Mouse (Mus musculus) ZHBTc4 (cell line): Measurements from ENCODE around the gene Zfp39.
"Not testable (repeated sequence)": the region's sequence is repeated elsewhere in the genome, so short reads cannot be mapped to it uniquely, and the experiment has no call there.

Source experiments
- DNase-seq: peaks from one replicate; pipeline ENCODE4 v3.0.0-alpha.2; 2011; ENCODE audit warnings: low read depth, low spot score

Gene Zfp39

DNA sequence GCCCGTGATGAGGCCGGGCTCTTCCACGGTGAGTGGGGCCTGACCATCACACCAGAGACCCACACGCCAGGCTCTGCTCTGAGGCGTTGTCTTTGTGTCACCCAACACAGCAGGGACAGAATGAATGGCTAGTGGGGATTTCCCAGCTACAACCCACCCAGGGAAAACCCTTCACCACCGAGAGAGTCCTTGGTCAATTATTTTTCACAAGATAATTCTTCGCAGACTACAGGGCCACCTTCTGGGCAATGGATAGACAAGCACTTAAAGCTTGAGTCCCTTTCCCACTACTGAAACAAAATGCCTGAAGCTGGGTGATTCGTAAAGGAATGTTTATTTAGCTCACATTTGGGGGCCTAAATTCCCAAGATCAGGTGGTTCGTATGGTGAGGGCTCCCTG lies 18.4 kb upstream of the Zfp39 start:
- no peak for DNase-seq

- no peak for DNase-seq
Observed at GRCm38 (mm10) chr11:58918759-58919158, 14.7 kb upstream of the Zfp39 start.

GRCm38 (mm10) chr11:58917745-58918366 lies 13.8 kb upstream of the Zfp39 start, which contains the start of gene Btnl10:
Btnl10 (plus strand) TSS chr11:58917908.
- DNase-seq = no peak

GRCm38 (mm10) chr11:58916879-58917744 lies 13.1 kb upstream of the Zfp39 start:
- peak; percentile 89 for DNase-seq

DNA sequence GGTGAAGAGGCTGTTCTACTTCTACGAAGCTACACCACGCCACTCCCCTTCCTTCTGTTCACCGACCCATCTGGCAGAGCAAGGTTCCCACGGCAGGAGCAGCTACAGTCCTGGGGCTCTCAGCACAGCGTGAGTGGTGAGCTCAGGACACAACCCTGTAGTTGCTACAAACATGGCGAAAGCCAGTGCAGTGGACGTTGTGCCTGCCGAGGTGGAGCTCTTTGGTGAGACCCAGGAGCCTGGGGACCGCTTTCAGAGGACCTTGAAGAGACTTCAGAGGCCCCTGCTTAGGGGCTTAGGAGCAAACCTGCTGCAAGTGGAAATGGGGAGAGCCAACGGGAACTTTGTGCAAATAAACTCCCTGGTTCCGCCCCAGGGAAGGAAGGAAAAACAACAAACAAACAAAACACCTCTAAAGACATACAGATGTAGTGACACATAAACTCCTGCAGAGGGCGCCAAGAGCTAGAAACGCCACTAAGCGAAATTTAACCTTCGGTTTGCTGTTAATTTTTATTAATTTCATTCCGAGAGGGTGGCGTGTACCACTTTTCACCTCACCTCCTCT lies 10.5 kb upstream of the Zfp39 start:
- DNase-seq = peak; percentile 54

DNA sequence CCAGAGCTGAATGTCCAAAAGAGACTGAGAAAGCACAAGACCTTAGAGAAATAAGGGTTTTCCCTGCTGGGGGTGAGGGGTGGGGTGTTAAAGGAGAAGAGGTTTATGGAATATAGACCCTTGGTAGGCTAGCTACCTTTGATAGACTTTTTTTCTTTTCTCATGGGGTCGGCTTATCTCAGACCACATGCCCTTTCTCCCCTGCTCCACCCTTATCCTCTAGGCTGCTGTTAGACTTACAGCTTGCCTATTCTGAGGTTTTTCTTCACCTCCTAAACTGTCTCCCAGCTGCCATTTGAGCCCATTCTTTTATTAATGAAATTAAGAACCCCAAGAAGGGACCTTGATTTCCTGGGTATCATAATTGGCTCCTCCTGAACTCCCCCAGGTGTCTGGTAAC lies 9.8 kb upstream of the Zfp39 start:
- DNase-seq = no peak

- DNase-seq = peak; percentile 85
Observed at GRCm38 (mm10) chr11:58904838-58905237, 813 bp upstream of the Zfp39 start.

- DNase-seq = no peak
Observed at GRCm38 (mm10) chr11:58904410-58904718, 339 bp upstream of the Zfp39 start.

GRCm38 (mm10) chr11:58901080-58901479 lies 2.9 kb downstream of the Zfp39 start:
- no peak for DNase-seq

- DNase-seq = no peak
Observed at GRCm38 (mm10) chr11:58897485-58897884, 6.5 kb downstream of the Zfp39 start.

DNA sequence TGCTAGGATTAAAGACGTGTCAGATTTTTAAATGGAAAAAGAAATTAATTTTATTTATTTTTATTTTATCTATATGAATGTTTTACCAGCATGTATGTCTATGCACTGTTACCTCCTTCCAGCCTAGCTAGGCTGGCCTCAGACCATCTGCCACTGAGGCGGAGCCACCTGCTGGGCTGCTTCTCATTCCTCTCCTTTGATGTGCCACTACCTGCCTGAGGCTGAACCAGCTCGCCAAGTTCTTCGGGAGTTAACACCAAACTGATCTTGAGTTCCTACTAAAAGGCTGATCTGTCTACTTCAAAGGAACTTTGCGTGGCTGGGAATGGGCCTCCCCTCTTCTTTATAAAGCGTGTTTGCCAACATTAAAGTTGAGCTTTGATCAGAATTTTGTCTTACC lies 9.6 kb downstream of the Zfp39 start:
- peak; percentile 66 for DNase-seq

GRCm38 (mm10) chr11:58890511-58890910 lies 13.5 kb downstream of the Zfp39 start:
- no peak for DNase-seq

DNA sequence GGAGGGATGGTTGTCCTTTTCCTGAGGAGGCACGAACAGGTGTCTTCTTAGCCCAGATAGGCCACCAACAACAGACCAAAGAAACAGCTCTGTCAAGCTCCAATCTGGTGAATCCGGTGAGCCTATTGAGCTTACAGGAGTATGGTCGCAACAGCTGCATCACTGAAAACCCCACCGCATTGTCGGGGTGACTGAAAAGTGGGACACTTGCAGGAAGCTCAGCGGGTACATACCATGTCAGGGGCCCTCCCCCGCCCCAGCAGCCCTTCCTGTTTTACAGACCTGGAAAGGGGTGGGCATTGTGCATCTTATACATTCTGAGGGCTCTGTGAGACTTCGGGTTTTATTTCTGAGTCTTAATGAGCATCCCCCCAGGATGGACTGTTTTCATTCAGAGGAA lies 20.3 kb downstream of the Zfp39 start:
- no peak for DNase-seq

DNA sequence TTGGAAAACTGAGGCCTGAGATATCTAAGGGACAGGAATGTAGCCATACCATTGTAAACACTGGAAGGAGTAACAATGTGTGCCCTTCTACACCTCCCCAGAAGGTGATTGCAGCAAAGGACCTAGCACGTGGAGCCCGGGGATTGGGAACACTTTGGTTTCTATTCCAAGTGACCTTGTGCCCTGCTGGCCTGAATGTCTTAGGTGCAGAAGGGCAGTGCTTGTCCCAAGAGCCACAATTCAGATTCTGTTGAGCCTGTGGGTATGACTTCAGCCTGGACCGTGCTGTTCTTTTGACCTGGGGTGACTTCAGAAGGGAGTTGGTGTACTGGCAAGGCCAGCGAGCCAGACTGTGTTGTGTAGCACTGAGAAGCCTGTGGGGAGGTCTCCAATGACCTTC lies 33.1 kb downstream of the Zfp39 start:
- DNase-seq = no peak

GRCm38 (mm10) chr11:58867954-58868330 lies 36.1 kb downstream of the Zfp39 start:
- no peak for DNase-seq

DNA sequence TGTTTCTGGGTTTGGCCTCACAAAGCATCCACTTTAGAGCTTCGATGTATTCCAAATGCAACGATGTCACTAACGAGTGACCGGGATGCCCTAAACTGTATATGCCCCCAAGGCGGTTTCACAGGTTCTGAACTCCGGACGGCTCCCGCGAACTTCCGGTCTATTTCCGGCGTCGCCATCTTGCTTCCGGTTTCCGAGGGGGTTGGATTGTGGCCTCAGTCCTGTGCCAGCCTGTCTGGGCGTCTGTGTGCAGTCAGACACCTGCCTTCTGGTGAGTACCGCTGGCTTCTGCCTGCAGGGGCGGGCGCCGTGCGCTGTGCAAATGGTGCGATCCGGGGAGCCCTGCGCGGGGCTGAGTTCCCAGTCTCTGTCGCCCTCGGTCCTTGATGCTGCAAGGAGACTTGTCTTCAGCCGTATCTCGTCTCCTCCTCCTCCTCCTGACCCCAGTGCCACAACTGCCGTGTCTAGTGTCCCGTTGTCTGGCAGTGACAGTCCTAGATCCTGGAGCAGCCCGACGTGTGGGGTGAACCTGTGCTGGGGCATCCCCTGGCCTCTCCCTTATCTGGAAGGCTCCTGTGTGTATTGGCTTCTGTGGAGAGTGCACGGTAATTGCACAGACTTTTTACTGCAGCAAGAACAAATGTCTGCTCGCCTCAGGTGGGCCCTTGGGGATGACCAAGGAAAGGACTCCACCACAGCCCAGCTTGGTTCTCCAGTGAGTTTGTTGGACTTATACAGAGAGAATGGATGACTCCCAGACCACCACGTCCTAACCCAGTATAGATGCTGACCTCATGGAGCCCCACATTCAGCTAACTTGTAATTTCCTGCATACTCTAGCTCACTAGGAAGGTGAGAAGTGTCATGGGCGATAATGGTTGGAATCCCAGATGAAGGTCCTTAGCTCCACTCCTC lies 36.7 kb downstream of the Zfp39 start, which contains the start of gene 2810021J22Rik:
Gene 2810021J22Rik (plus strand): TSS at position 178 of the 915 bp plus-strand sequence.
- peak; percentile 93 for DNase-seq

DNA sequence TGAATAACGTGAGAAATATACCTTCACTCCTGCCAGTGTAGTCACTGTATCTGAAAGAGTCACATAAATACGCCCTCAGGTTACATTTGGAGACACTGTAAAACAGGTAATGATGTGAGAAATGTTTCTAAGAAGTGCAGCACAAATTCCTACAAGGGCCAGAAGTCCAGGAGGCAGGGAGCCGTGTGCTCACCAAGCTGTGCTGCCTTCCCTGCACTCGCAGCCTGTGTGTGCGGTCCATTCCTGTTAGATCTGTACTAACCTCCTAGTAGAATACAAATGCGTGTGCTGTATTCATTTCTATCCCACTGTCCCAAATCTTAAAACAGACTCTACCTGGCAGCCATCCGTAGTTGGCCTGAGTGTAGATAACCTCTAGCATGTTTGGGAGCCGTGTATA lies 43.3 kb downstream of the Zfp39 start:
- DNase-seq = no peak

DNA sequence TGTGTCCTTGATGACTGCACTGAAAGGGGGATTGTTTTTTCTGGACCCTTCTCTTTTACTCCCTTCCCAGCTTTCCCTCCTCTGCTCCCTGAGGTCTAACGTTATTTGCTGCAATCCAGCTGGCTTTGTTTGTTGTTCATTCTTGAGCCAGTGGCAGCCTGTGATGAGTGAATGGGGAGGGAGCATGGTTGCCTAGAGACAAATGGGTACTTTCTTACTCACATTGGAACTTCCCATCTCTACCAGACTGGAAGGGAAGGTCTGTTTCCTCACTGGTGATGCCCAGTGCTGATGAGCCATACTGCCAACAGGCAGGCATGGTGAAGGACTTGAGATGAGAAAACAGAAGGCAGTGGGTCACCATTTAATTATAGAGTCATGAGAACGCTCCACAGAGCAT lies 54.3 kb downstream of the Zfp39 start:
- DNase-seq = peak; percentile 6

DNA sequence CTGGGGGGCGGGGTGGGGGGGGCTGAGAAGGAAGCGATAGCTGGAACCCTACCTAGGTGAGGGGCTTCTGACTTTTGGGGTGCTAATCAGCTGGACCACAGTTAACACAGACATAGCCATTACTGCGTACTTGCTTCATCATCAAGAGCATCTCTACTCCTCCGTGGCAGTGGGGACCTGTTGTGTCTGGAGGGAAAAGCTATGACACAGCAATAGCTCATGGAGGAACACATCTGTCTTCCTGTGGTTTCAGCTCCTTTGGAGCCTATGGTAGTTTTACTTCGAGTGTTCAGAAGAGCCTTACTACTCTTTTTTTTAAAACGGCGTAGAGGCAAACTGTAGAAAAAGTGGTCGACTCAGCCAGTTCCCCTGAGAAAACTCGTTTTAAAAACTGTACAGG lies 56.4 kb downstream of the Zfp39 start:
- no peak for DNase-seq

DNA sequence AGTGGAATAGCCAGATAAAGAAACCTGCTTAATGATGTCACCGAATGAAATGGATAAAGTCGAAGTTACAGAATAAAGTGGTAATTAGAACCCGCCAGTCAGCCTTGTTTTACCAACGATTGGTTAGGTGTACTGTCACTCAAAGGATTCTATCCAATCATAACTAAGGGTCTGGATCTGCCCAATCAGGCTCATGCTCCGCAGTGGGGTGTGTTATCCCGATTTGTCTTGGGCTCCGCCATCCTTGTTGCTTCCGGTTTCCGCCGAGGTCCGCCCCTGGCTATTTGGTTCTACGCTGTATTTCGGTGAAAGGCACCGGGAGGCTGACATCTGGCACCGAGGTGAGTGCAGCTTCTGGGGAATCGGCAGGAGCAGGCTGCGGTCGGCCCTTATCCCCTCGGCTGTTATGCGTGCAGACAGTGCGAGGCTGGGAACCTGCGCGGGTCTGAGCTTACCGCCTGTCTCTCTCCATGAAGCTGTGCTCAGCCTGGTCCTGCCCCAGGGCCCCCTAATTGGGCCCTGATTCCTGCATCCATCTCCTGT lies 57.0 kb downstream of the Zfp39 start, which contains the start of gene Gm12258:
Gene Gm12258 (plus strand): TSS at position 240 of the 543 bp plus-strand sequence.
- peak; percentile 97 for DNase-seq

DNA sequence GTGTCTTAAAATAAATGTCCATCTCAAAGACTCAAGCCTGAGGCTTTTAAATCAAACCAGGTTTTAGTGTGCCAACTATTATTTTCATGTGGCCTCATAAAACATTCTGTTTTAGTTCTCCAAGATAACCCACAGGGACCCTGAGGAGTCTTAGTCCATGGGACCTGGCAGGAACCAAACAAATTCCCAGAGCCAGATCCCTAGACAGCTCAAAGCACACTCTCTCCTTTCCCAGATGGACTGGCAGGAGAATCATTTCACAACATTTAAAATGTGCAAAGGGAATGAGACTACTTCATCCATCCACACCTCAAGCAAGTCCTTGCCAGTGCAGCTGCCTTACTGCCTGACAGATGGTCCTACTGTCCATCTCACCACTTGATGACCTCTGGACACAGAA lies 65.1 kb downstream of the Zfp39 start, which contains the start of gene Olfr311:
Gene Olfr311 (plus strand): TSS at position 301 of the 400 bp plus-strand sequence.
- DNase-seq = not testable (repeated sequence)
